Mouse (Mus musculus) liver, postnatal 0 days (tissue): Measurements from ENCODE around the gene Atp2a3. TPM values are rescaled to one million over a fixed set of nuclear protein-coding genes. Genes with fewer than 3 reads are reported as not detected.

Source experiments
- ATAC-seq: fragments of 200-750 bp; cut with Nextera tagmentation; 2 replicates; pipeline ENCODE4 v1.8.0; 2017; ENCODE audit warnings: mild to moderate bottlenecking, moderate library complexity
- DNase-seq: peaks from one replicate; pipeline ENCODE4 v3.0.0-alpha.2; 2016
- H3K27ac ChIP-seq: fragments of 300-500 bp; sonication (generic); 2 replicates; pipeline ENCODE4 v1.5.1; 2014; ENCODE audit warnings: antibody characterized with exemption, moderate library complexity, mild to moderate bottlenecking, low read depth
- H3K27me3 ChIP-seq: fragments of 300-500 bp; sonication (generic); 2 replicates; pipeline ENCODE4 v1.6.1; 2014; ENCODE audit warnings: low read length, control low read depth, mixed read lengths; ENCODE audit not compliant: insufficient read depth
- H3K36me3 ChIP-seq: fragments of 300-500 bp; sonication (generic); replicated peaks from 2 replicates; pipeline ENCODE4 v1.6.1; 2014; ENCODE audit warnings: mild to moderate bottlenecking, control low read depth, low read length, moderate library complexity, mixed read lengths; ENCODE audit not compliant: insufficient read depth
- H3K4me1 ChIP-seq: fragments of 300-500 bp; sonication (generic); 2 replicates; pipeline ENCODE4 v1.6.1; 2014; ENCODE audit warnings: antibody characterized with exemption, mild to moderate bottlenecking, control low read depth; ENCODE audit not compliant: insufficient read depth
- H3K4me2 ChIP-seq: fragments of 300-500 bp; sonication (generic); 2 replicates; pipeline ENCODE4 v1.6.1; 2014; ENCODE audit warnings: low read depth, mild to moderate bottlenecking, low read length, moderate library complexity, mixed read lengths
- H3K4me3 ChIP-seq: fragments of 300-500 bp; sonication (generic); 2 replicates; pipeline ENCODE4 v1.5.1; 2014; ENCODE audit warnings: low read depth, low read length
- H3K9ac ChIP-seq: fragments of 300-500 bp; sonication (generic); replicated peaks from 2 replicates; pipeline ENCODE4 v1.6.1; 2014; ENCODE audit warnings: mild to moderate bottlenecking, moderate library complexity
- H3K9me3 ChIP-seq: fragments of 300-500 bp; sonication (generic); 2 replicates; pipeline ENCODE4 v1.6.1; 2016; ENCODE audit warnings: mild to moderate bottlenecking, control low read depth, low read length, mixed read lengths
- CTCF ChIP-seq: sonication (generic); IDR thresholded peaks from 2 replicates; pipeline ENCODE4 v1.5.1; 2016; ENCODE audit warnings: antibody characterized with exemption, low read depth
- EP300 ChIP-seq: IDR thresholded peaks from 2 replicates; pipeline ENCODE4 v1.6.1; 2016; ENCODE audit warnings: antibody characterized with exemption, low read depth, mild to moderate bottlenecking
- WGBS: fragments of 180-500 bp; shearing (Covaris S2); extraction: QIAGEN DNeasy Blood & Tissue Kit; methylation state at CpG from one replicate; pipeline ENCODE4 v1.1.7; 2014; ENCODE audit not compliant: insufficient replicate concordance; 5-methylcytosine and 5-hydroxymethylcytosine counted together
- polyA plus RNA-seq: library from polyadenylated mRNA; unstranded; fragments of >200 nt; fragmentation: Nextera tagmentation; extraction: Ambion mirVana; gene quantifications from 2 replicates; pipeline ENCODE4 v1.2.1, GENCODE M21; 2015

Gene Atp2a3
- polyA plus RNA-seq, 1 experiment from 2014 or later: 14.6 TPM

DNA sequence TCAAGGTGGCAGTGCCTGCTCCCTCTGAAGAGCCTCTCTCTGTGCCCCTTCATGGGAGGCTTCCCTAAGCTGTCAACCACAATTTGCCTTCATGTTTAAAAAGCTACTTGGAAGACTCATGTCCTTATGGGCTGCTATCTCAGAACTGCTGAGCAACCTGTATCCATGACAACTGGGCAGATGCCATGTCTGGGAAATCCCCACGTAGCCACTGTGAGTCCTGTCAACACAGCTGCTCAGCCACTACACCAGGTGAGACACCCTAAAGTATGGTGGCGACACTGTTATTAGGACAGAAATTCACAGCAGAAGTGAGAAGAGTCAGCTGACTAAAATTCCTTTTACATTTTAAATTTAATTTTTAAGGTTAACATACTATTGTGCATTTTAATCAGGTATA is 32.5 kb upstream of the Atp2a3 start:
- ATAC-seq (no peak), DNase-seq (no peak)
- no peak overlapping the region for H3K9ac ChIP-seq
- peaks cover 18% of the 10 kb centered on the region; the same call in 1 of the 2 replicates for H3K36me3 ChIP-seq
- no peaks in the 10 kb centered on the region for H3K4me1 ChIP-seq
- H3K4me2 ChIP-seq: no peak overlapping the region
- H3K27ac ChIP-seq: no peak overlapping the region
- TF ChIP-seq CTCF (no peak), EP300 (no peak)
- WGBS: 52% methylated on average over 2 of the region's 2 CpGs
- H3K4me3 ChIP-seq: no peak overlapping the region
- no peaks in the 10 kb centered on the region for H3K27me3 ChIP-seq
- H3K9me3 ChIP-seq: no peaks in the 10 kb centered on the region

DNA sequence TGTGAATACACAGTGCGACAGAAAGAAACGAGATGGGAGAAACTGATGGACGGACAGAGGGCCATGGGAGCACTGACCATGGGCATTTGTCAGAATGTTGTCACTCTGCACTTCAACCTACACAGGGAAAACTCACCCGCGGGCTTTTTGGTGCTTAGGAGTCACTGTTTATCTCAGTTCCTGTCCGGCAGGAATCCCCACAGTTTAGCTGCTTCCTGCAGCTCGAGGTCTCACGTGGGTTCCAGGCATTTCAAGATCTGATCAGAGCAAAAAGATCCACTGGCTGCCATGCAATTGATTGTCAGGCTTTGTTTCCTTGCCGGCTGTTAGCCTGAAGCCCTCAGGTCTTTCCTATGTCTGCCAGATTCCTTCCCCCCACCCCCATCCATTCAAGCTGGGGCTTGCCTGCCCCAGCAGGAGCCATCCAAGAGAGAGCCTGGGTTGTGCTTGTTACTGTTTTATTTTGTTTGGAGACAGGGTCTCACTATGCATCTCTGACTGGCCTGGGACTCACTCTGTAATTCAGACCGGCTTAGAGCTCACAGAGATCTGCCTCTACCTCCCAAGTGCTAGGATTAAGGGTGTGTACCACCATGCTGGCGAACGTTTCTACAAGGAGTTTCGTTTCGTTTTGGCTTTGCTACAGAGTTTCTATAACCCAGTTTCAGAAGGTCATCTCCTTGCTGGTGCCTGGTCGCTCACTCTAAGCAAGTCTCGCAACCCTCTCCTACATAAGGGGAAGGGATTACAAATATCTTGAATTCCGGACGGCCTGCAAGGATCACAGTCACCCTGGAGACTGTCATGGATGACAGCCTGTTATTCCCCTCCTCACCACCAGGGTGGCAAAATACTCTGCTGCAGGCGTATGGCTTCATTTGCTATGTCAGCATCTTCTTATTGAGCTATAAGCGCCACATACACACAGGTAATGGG is 20.5 kb upstream of the Atp2a3 start:
- 31% methylated on average over 20 of the region's 20 CpGs for WGBS
- H3K4me2 ChIP-seq: peak overlapping the region; percentile 38
- 0 out of 2 replicates have a peak overlapping the region, but pooled peaks have one; percentile 31 for H3K9ac ChIP-seq
- no peaks in the 10 kb centered on the region for H3K36me3 ChIP-seq
- no peak for DNase-seq
- no peaks in the 10 kb centered on the region for H3K27me3 ChIP-seq
- no peak for TF ChIP-seq EP300
- peak; percentile 86 for TF ChIP-seq CTCF
- peak overlapping the region; percentile 45 for H3K4me3 ChIP-seq
- no peak overlapping the region for H3K27ac ChIP-seq
- ATAC-seq: no peak
- no peaks in the 10 kb centered on the region for H3K9me3 ChIP-seq
- peaks cover 14% of the 10 kb centered on the region for H3K4me1 ChIP-seq

DNA sequence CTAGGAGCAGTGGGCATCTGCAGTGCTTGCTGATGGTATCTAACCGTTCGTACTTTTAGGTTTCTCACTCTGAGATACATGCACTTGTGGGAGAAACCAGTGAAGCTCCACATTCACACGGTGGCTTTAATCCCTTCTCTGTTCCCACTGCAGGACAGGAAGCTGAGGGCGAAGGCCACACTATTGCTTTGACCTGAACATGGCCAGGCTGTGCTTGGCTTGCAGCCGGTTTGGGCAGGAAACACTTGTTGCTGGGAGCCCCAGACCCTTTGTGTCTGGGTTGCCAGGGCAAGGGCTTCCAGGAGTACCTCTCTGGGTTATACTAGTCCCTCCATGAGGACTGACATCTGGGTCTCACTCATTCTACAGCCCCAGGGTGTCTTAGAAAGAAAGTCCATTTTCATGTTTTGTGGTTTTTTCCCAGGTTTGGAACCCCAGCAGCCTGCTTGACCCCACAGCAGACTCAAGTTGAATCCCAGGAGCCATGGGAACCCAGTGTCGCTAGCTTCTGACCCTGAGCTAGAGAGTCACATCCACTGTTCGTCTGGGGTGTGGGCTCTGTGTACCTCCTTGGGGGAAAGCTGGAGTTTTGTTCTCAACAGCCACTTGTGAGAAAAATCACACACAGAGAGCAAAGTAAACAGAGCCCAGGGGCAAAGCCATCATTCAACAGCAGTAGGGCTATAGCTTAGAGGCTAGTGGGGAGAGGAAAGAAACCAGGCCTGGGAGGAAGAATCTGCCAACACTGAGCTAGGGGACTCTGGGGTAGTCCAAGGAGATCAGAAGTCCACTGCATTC is 15.8 kb upstream of the Atp2a3 start:
- 37% methylated on average over 7 of the region's 7 CpGs for WGBS
- DNase-seq (no peak), ATAC-seq (no peak)
- TF ChIP-seq EP300: no peak
- no peak for TF ChIP-seq CTCF
- peaks cover 24% of the 10 kb centered on the region for H3K4me1 ChIP-seq
- H3K9ac ChIP-seq: no peak overlapping the region
- H3K27me3 ChIP-seq: no peaks in the 10 kb centered on the region
- no peak overlapping the region for H3K4me3 ChIP-seq
- H3K4me2 ChIP-seq: no peak overlapping the region
- no peaks in the 10 kb centered on the region for H3K36me3 ChIP-seq
- no peaks in the 10 kb centered on the region for H3K9me3 ChIP-seq
- no peak overlapping the region for H3K27ac ChIP-seq

DNA sequence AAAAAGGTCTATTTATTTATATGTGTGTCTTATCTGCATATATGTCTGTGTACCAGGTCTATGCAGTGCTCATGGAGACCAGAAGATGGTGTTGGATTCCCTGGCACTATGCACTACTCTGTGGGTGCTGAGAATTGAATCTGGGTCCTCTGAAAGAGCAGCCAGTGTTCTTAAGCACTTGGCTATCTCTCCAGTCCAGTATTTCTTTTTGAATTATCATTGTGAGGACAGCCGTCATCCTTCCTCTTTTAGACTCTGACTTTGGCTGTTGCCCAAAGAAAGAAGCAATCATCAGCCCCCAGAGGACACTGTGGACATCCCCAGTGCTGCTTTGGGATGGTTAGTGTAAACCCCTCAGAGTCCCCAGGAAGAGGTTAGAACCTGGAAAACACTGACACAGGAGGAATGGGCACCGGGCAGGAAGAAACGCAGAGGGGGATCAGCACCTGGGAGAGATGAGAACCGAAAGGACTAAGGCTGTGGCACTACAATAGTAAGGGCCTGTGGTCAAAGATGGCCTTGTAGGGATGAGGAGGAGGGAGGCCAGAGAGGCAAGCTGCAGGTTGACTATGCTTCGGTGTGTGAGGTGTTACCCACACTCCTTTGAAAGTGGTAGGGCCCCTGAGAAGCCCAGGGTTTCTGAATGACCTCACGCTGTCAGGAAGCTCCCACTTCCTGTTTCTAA is 15.0 kb upstream of the Atp2a3 start:
- ATAC-seq: peak; percentile 71; the same call in 1 of the 2 replicates
- 9% methylated on average over 6 of the region's 6 CpGs for WGBS
- H3K9me3 ChIP-seq: no peaks in the 10 kb centered on the region

DNA sequence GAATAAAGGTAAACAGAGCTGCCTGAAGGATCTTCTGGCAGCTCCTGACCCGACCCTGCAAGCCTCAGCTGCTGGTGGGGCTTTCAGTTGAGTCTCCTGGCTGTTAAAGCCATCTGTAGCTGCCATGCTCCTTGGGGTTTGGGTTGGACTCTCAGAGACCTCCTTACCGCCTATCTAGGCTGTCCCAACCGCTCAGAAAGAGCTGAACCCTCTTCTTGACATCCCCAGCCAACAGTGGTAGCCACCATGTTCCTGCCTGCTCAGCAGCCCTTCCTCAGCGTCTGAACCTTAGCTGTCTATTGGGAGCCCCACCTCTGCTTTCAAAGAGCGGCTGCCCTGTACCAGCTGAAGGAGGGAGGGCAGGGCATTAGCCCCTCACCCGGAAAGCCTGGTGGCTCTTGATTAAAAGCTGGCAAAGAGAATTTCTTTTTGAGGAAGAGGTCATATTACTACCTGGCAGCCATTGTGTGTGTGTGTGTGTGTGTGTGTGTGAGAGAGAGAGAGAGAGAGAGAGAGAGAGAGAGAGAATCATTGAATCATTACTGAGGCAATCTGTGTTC is 14.3 kb upstream of the Atp2a3 start:
- Histone ChIP-seq H3K9ac (no peak overlapping the region), H3K27me3 (no peaks in the 10 kb centered on the region), H3K27ac (peak overlapping the region; percentile 42; the same call in 1 of the 2 replicates), H3K4me2 (peak overlapping the region; percentile 39; the same call in 1 of the 2 replicates), H3K4me1 (peaks cover 25% of the 10 kb centered on the region), H3K4me3 (no peak overlapping the region), H3K9me3 (no peaks in the 10 kb centered on the region), H3K36me3 (no peaks in the 10 kb centered on the region)
- TF ChIP-seq CTCF (no peak), EP300 (no peak)
- ATAC-seq (no peak), DNase-seq (no peak)
- 23% methylated on average over 6 of the region's 6 CpGs for WGBS

More for the DNA sequence above, 15.0 kb upstream of the Atp2a3 start:
- Histone ChIP-seq H3K4me2 (peak overlapping the region; percentile 39; the same call in 1 of the 2 replicates), H3K27ac (0 out of 2 replicates have a peak overlapping the region, but pooled peaks have one; percentile 36), H3K27me3 (no peaks in the 10 kb centered on the region), H3K9ac (no peak overlapping the region), H3K36me3 (no peaks in the 10 kb centered on the region), H3K4me1 (peaks cover 22% of the 10 kb centered on the region), H3K4me3 (no peak overlapping the region)
- DNase-seq: no peak
- TF ChIP-seq CTCF (peak; percentile 21; the same call in 1 of the 2 replicates), EP300 (peak; percentile 51; the same call in 1 of the 2 replicates)
